In the genomic region with DNA sequence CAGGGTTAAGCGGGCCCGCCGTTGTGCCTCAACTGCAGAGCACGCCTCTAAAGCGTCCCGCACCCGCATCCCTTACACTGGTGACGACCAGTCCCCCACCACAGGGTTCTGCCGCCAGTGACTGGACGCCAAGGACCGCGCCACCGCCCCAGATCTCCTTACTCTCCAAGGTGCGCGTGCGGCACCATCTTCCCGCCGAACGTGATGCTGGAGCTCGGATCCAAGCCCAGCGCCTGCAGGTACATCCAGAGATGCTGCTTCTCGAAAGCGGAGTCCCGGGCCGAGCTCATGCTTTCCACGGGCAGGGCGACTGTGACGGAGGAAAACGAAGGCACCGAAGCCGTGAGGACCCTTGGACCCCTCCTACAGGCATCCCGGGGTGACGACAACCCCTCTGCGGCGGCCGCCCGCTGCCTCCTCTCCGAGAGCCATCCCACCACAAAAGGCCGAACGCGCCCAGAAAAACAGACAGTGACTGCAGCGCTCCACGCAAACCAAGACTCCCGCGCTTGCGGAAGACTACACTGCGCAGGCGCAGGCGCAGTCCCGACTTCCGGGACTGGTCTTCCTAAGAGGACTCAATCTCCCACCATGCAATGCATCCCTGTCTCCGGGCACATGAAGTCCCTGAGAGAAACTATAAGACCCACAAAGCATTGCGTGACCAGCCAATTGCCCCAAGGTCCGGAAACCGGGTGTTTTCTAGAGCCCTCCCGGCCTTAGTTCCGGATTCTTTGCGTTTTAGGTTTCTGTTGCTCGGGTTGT, we compare ENCODE assay signal across 8 mouse cellular contexts. TPM values are rescaled to one million over a fixed set of nuclear protein-coding genes. Genes with fewer than 3 reads are reported as not detected.
DNase-seq lines count a peak whose midpoint lies in the region; ATAC-seq and TF ChIP-seq lines count a peak whose summit lies in the region.

Gene Haus6, minus strand, starts transcription at position 532 of the 765 bp plus-strand sequence.

- no peaks in the 10 kb centered on the region for H3K27me3 ChIP-seq in CH12.LX (replicated peaks)
- no peaks in the 10 kb centered on the region for H3K27me3 ChIP-seq in forebrain, embryonic 11.5 days (ENCODE audit: control insufficient read depth, insufficient read depth, low read length)
- no peaks in the 10 kb centered on the region for H3K27me3 ChIP-seq in heart, embryonic 16.5 days (ENCODE audit: control insufficient read depth, insufficient read depth, low read length)
- H3K27me3 ChIP-seq in liver, embryonic 15.5 days = no peaks in the 10 kb centered on the region
- no peaks in the 10 kb centered on the region for H3K27me3 ChIP-seq in neural tube, embryonic 12.5 days (replicated peaks)

- dilution Hi-C loops in CH12.LX (cut with MboI; ENCODE audit: extremely low pct_ligation_motif_present, extremely low pct_unique_long_range_greater_than_20kb, low sequenced_read_pairs) = no loop called here

- in situ Hi-C loops in CH12.LX (cut with MboI; ENCODE audit: low pct_ligation_motif_present, low pct_unique_long_range_greater_than_20kb, low sequenced_read_pairs) = no loop called here

- H3K9me3 ChIP-seq in CH12.LX (replicated peaks; ENCODE audit: low read length) = no peaks in the 10 kb centered on the region
- H3K9me3 ChIP-seq in forebrain, embryonic 11.5 days (ENCODE audit: control insufficient read depth, low read length) = no peaks in the 10 kb centered on the region
- H3K9me3 ChIP-seq in heart, embryonic 16.5 days (replicated peaks; ENCODE audit: control insufficient read depth, low read length) = no peaks in the 10 kb centered on the region
- H3K9me3 ChIP-seq in liver, embryonic 15.5 days (replicated peaks) = no peaks in the 10 kb centered on the region
- H3K9me3 ChIP-seq in neural tube, embryonic 12.5 days = no peaks in the 10 kb centered on the region

- H3K9ac ChIP-seq in CH12.LX (ENCODE audit: insufficient read depth, low read depth) = peak within 1 kb of the TSS; percentile 93
- peak within 1 kb of the TSS; percentile 77 for H3K9ac ChIP-seq in forebrain, embryonic 11.5 days (ENCODE audit: low read length)
- peak within 1 kb of the TSS; percentile 83 for H3K9ac ChIP-seq in heart, embryonic 16.5 days (ENCODE audit: low read length)
- H3K9ac ChIP-seq in liver, embryonic 15.5 days = peak within 1 kb of the TSS; percentile 93
- H3K9ac ChIP-seq in neural tube, embryonic 12.5 days = peak within 1 kb of the TSS; percentile 71

- peaks cover 0 to 18% of the 10 kb centered on the region in 2 experiments for H3K36me3 ChIP-seq in CH12.LX (replicated peaks in 1 of 2; ENCODE audit: control insufficient read depth in 1 of 2, insufficient read depth in 1 of 2, low read length in 1 of 2)
- H3K36me3 ChIP-seq in forebrain, embryonic 11.5 days (ENCODE audit: control insufficient read depth, insufficient read depth, low read length) = no peaks in the 10 kb centered on the region; the same call in 1 of the 2 replicates
- H3K36me3 ChIP-seq in heart, embryonic 16.5 days (ENCODE audit: control insufficient read depth, insufficient read depth) = peaks cover 2% of the 10 kb centered on the region; the same call in 1 of the 2 replicates
- peaks cover 13% of the 10 kb centered on the region for H3K36me3 ChIP-seq in liver, embryonic 15.5 days (replicated peaks)
- 0 out of 2 replicates have a peak, but pooled peaks cover under 1% of the 10 kb centered on the region for H3K36me3 ChIP-seq in neural tube, embryonic 12.5 days

- peak within 1 kb of the TSS; percentile 83 to 99 (median 98) for H3K4me3 ChIP-seq in CH12.LX (replicated peaks in 1 of 3; ENCODE audit: low read depth in 2 of 3, low read length in 2 of 3, poor library complexity in 1 of 3)
- H3K4me3 ChIP-seq in forebrain, embryonic 11.5 days (ENCODE audit: low read depth, low read length) = peak within 1 kb of the TSS; percentile 44
- H3K4me3 ChIP-seq in heart, embryonic 16.5 days (ENCODE audit: low read length) = peak within 1 kb of the TSS; percentile 73
- peak within 1 kb of the TSS; percentile 99 for H3K4me3 ChIP-seq in liver, embryonic 15.5 days (replicated peaks)
- H3K4me3 ChIP-seq in neural tube, embryonic 12.5 days = peak within 1 kb of the TSS; percentile 75

- TF ChIP-seq CTCF in CH12.LX (conservative IDR thresholded peaks at IDR 0.05 in 1 of 2, IDR thresholded peaks at IDR 0.05 in 1 of 2; ENCODE audit: low read depth in 2 of 2, low read length in 2 of 2) = no peak

- peaks cover 45% of the 10 kb centered on the region for H3K79me2 ChIP-seq in CH12.LX (replicated peaks; ENCODE audit: control insufficient read depth, extremely low read depth, insufficient read depth, poor library complexity, severe bottlenecking)

- peak; percentile 90 for TF ChIP-seq POLR2A in CH12.LX (IDR thresholded peaks at IDR 0.05; ENCODE audit: low read depth, low read length)

- no peak for TF ChIP-seq EP300 in CH12.LX (IDR thresholded peaks at IDR 0.05; ENCODE audit: low read length)

- WGBS in forebrain, embryonic 11.5 days = under 1% methylated on average over 59 of the region's 59 CpGs
- 0% methylated on average over 59 of the region's 59 CpGs for WGBS in heart, embryonic 16.5 days
- WGBS in liver, embryonic 15.5 days (ENCODE audit: insufficient replicate concordance) = under 1% methylated on average over 59 of the region's 59 CpGs
- WGBS in neural tube, embryonic 12.5 days = under 1% methylated on average over 59 of the region's 59 CpGs

- TF ChIP-seq RAD21 in CH12.LX (IDR thresholded peaks at IDR 0.05; ENCODE audit: low read depth, low read length) = no peak

- peaks cover 3 to 25% of the 10 kb centered on the region in 2 experiments; a peak in 3 of 4 replicates for H3K4me1 ChIP-seq in CH12.LX (ENCODE audit: control insufficient read depth in 1 of 2, insufficient read depth in 2 of 2)
- no peaks in the 10 kb centered on the region for H3K4me1 ChIP-seq in forebrain, embryonic 11.5 days (replicated peaks; ENCODE audit: control insufficient read depth, insufficient read depth, low read length)
- peaks cover 8% of the 10 kb centered on the region for H3K4me1 ChIP-seq in heart, embryonic 16.5 days (ENCODE audit: control insufficient read depth, insufficient read depth, low read length)
- peaks cover 26% of the 10 kb centered on the region for H3K4me1 ChIP-seq in liver, embryonic 15.5 days (replicated peaks)
- peaks cover 5% of the 10 kb centered on the region; the same call in 1 of the 2 replicates for H3K4me1 ChIP-seq in neural tube, embryonic 12.5 days

- peak; percentile 99 for ATAC-seq in forebrain, embryonic 11.5 days (replicated peaks; ENCODE audit: low FRiP score)
- ATAC-seq in heart, embryonic 16.5 days (replicated peaks; ENCODE audit: extremely low read depth, insufficient read depth, low FRiP score) = peak; percentile 100
- peak; percentile 100 for ATAC-seq in liver, embryonic 15.5 days (ENCODE audit: insufficient read depth)
- ATAC-seq in neural tube, embryonic 12.5 days (ENCODE audit: low FRiP score, low read depth) = peak; percentile 100

- DNase-seq in CH12.LX (ENCODE audit: extremely low read depth) = peak; percentile 98
- peak; percentile 95 for DNase-seq in c-Kit-positive CD71-positive TER-119-negative erythroid progenitor cells, embryonic 14.5 days (ENCODE audit: low read depth)
- peak; percentile 93 for DNase-seq in forebrain, embryonic 11.5 days (ENCODE audit: low spot score)
- peak; percentile 94 to 97 for DNase-seq in kidney, postnatal 36 days
- peak; percentile 100 for DNase-seq in telencephalon, adult 2 months (ENCODE audit: low read depth, low spot score)

- peak within 1 kb of the TSS; percentile 88 for H3K4me2 ChIP-seq in CH12.LX (ENCODE audit: insufficient read depth, low read depth, poor library complexity, severe bottlenecking)
- H3K4me2 ChIP-seq in forebrain, embryonic 11.5 days (ENCODE audit: low read depth, low read length, severe bottlenecking) = peak within 1 kb of the TSS; percentile 47
- H3K4me2 ChIP-seq in heart, embryonic 16.5 days (ENCODE audit: low read depth, low read length) = peak within 1 kb of the TSS; percentile 95
- peak within 1 kb of the TSS; percentile 88 for H3K4me2 ChIP-seq in liver, embryonic 15.5 days
- peak within 1 kb of the TSS; percentile 92 for H3K4me2 ChIP-seq in neural tube, embryonic 12.5 days (replicated peaks)

- peak within 1 kb of the TSS; percentile 63 for H3K27ac ChIP-seq in CH12.LX (ENCODE audit: insufficient read depth, low read depth)
- H3K27ac ChIP-seq in forebrain, embryonic 11.5 days (ENCODE audit: low read depth, low read length) = peak within 1 kb of the TSS; percentile 20; the same call in 1 of the 2 replicates
- peak within 1 kb of the TSS; percentile 65 for H3K27ac ChIP-seq in heart, embryonic 16.5 days (ENCODE audit: low read length)
- H3K27ac ChIP-seq in liver, embryonic 15.5 days (replicated peaks) = peak within 1 kb of the TSS; percentile 90
- H3K27ac ChIP-seq in neural tube, embryonic 12.5 days = peak within 1 kb of the TSS; percentile 9; the same call in 1 of the 2 replicates

TF ChIP-seq in CH12.LX, 34 proteins besides CTCF, POLR2A, EP300 and RAD21 (continues in another document):
- TF ChIP-seq TCF12 (IDR thresholded peaks at IDR 0.05; ENCODE audit: low read depth, low read length) (peak; percentile 90), ZKSCAN1 (IDR thresholded peaks at IDR 0.05; ENCODE audit: borderline replicate concordance, low read depth, low read length) (no peak), JUND (conservative IDR thresholded peaks at IDR 0.05; ENCODE audit: low read depth, low read length) (no peak; the same call in 1 of the 2 replicates), CHD2 (IDR thresholded peaks at IDR 0.05; ENCODE audit: low read length) (peak; percentile 88), USF2 (conservative IDR thresholded peaks at IDR 0.05; ENCODE audit: low read depth, low read length) (no peak), JUN (IDR thresholded peaks at IDR 0.05; ENCODE audit: insufficient read depth, low read depth, low read length) (0 out of 2 replicates have a peak, but pooled peaks have one; percentile 2), MAFK (IDR thresholded peaks at IDR 0.05; ENCODE audit: insufficient replicate concordance, low read length) (no peak), ETS1 (conservative IDR thresholded peaks at IDR 0.05; ENCODE audit: low read depth, low read length) (no peak), SMC3 (IDR thresholded peaks at IDR 0.05; ENCODE audit: low read depth, low read length) (no peak), TBP (conservative IDR thresholded peaks at IDR 0.05; ENCODE audit: low read depth, low read length) (peak; percentile 92; the same call in 1 of the 2 replicates), BHLHE40 (IDR thresholded peaks at IDR 0.05; ENCODE audit: low read depth, low read length) (peak; percentile 10; the same call in 1 of the 2 replicates), NELFE (IDR thresholded peaks at IDR 0.05; ENCODE audit: low read depth, low read length) (peak; percentile 87; the same call in 1 of the 2 replicates)

RNA-seq across cellular contexts. Expression of gene Haus6, which starts in this region (rescaled TPM):
- total RNA-seq in CH12.LX (2012; rRNA removed) = 35.9 and 39.0 TPM in 2 replicates
- 23.4 and 25.5 TPM in 2 replicates for total RNA-seq in CH12.LX (2014; rRNA removed)
- polyA plus RNA-seq in CH12.LX (2012; ENCODE audit: insufficient read length, low read depth) = 23.3 and 26.3 TPM in 2 replicates
- 30.6 and 32.9 TPM in 2 replicates for polyA plus RNA-seq in forebrain, embryonic 11.5 days (2014; fragmentation: Nextera tagmentation; extraction: Ambion mirVana)
- polyA plus RNA-seq in heart, embryonic 16.5 days (2015; fragmentation: Nextera tagmentation; extraction: Ambion mirVana) = 8.8 and 9.2 TPM in 2 replicates
- 10.9 and 11.4 TPM in 2 replicates for polyA plus RNA-seq in liver, embryonic 15.5 days (2015; fragmentation: Nextera tagmentation; extraction: Ambion mirVana)
- 17.2 and 18.2 TPM in 2 replicates for polyA plus RNA-seq in neural tube, embryonic 12.5 days (2016; fragmentation: Nextera tagmentation; extraction: Ambion mirVana)

Comparison
In these comparisons a context has a peak if more than half of its experiments do, and no peak if none do; other contexts are left out.
1. Peak in every context shown above with its lines: DNase-seq, ATAC-seq, H3K4me3 ChIP-seq and H3K27ac ChIP-seq.
2. H3K27ac ChIP-seq: peak in every context shown above with its lines; median percentile 90 in liver, embryonic 15.5 days; 65 in heart, embryonic 16.5 days; 63 in CH12.LX; 20 in forebrain, embryonic 11.5 days; 9 in neural tube, embryonic 12.5 days.
3. H3K4me3 ChIP-seq: peak in every context shown above with its lines; median percentile 99 in liver, embryonic 15.5 days; 98 in CH12.LX; 75 in neural tube, embryonic 12.5 days; 73 in heart, embryonic 16.5 days; 44 in forebrain, embryonic 11.5 days.